Mouse (Mus musculus) adrenal gland, adult 8-10 months (tissue): ENCODE measurements around the gene Gm21083. TPM values are rescaled to one million over a fixed set of nuclear protein-coding genes. Genes with fewer than 3 reads are reported as not detected.
"Not testable (repeated sequence)": the region's sequence is repeated elsewhere in the genome, so short reads cannot be mapped to it uniquely, and the experiment has no call there.

Experiments used
- DNase-seq: peaks from one replicate; pipeline ENCODE4 v3.0.0; 2022
- total RNA-seq, 4 experiments: library from RNA; stranded (reverse); gene quantifications; 2 replicates each; pipeline ENCODE4 v1.2.4; 2022

The Gm21083 gene
- total RNA-seq, 4 experiments from 2014 or later, result not detected

DNA sequence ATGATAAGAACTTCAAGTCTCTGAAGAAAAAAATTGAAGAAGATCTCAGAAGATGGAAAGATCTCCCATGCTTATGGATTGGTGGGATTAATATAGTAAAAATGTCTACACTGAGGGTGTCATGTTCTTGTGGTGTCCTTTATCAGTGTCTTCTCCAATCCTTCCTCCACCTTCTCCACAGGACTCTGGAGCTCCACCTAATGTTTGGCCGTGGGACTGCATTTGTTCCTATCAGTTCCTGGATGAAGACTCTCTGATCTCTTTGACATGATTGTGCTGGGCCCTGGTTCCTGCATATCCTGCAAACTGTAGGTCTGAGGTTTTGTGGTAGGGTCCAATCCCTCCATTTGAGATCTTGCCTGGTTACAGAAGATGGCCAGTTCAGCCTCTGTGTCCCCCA lies 51.0 kb downstream of the Gm21083 start:
- DNase-seq, result not testable (repeated sequence)

DNA sequence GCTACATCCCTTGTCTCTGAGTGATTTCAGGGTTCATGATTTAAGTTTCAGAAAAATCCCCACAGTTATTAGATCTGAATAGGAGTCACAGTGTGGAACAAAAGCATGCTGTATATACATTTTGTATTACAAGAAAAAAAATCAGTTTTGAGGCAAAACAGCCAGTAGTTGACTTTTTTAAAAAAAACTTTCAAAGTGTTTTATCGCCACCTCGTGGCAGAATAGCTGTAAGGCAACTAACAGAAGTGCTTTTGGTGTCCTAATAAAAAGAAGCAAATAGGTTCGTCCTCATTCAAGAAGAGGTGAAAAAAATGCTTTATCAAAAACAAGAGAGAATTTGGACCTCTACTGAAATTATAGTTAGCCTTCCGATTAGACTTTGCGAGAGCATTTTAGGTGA lies 52.9 kb downstream of the Gm21083 start:
- not testable (repeated sequence) for DNase-seq

Other genes starting within 250 kb of the Gm21083 start
- not detected for gene Gm21149, start 100.8 kb upstream of the Gm21083 start, total RNA-seq
- gene Gm21190, start 48.1 kb upstream of the Gm21083 start, total RNA-seq, result not detected
- gene Speer4d, start 41.7 kb downstream of the Gm21083 start, total RNA-seq, result not detected
- gene 4930572O03Rik, start 79.7 kb downstream of the Gm21083 start, total RNA-seq, result not detected
- not detected for gene Speer4c, start 136.9 kb downstream of the Gm21083 start, total RNA-seq